Mouse (Mus musculus) spleen, adult 10 weeks (tissue): Measurements from ENCODE around the gene Kcna5. TPM values are rescaled to one million over a fixed set of nuclear protein-coding genes. Genes with fewer than 3 reads are reported as not detected.

Source experiments
- polyA plus RNA-seq: library from polyadenylated mRNA; stranded (reverse); fragments of 350-450 nt; fragmentation: Illumina TruSeq; extraction: RNeasy Lipid Tissue Mini Kit (QIAGEN cat#74804); gene quantifications from one replicate; pipeline ENCODE4 v1.2.3, GENCODE M21; 2015; ENCODE audit warnings: low replicate concordance; ENCODE audit not compliant: insufficient read depth

Gene Kcna5
- polyA plus RNA-seq: 0.10 TPM

GRCm38 (mm10) chr6:126535208-126535910 lies at the start of gene Kcna5:
TSS of gene Kcna5 (minus strand) at chr6:126535412.

Other genes with a start within 250 kb of the Kcna5 start
- gene Kcna1, start 111.0 kb upstream of the Kcna5 start, polyA plus RNA-seq: 0.18 TPM
- 0.43 TPM for gene Kcna6, start 205.3 kb upstream of the Kcna5 start, polyA plus RNA-seq